Mouse (Mus musculus) layer of hippocampus, postnatal 10 days (tissue): ENCODE data around the gene Olah. TPM values are rescaled to one million over a fixed set of nuclear protein-coding genes. Genes with fewer than 3 reads are reported as not detected.
A peak's percentile ranks its signal among the peaks of the same experiment; 100 is the strongest.

ENCODE experiments used
- DNase-seq, 2 experiments: peaks; one replicate each; pipeline ENCODE4 v3.0.0; 2021; ENCODE audit warnings: low spot score in 2 of 2
- total RNA-seq, 2 experiments: library from RNA; stranded (reverse); gene quantifications; 2 replicates each; pipeline ENCODE4 v1.2.3; 2021

The Olah gene
- total RNA-seq, 2 experiments from 2014 or later = not detected

GRCm38 (mm10) chr2:3353160-3353559 lies 43.9 kb downstream of the Olah start:
- DNase-seq = no peak

GRCm38 (mm10) chr2:3348919-3349318 lies 48.1 kb downstream of the Olah start:
- no peak for DNase-seq

- DNase-seq = no peak
These were observed 48.6 kb downstream of the Olah start for GRCm38 (mm10) chr2:3348422-3348821.

- peak; percentile 37 to 63 for DNase-seq
These were observed 61.3 kb downstream of the Olah start, which contains the start of gene Acbd7 for GRCm38 (mm10) chr2:3335611-3336301. Acbd7 (plus strand) TSS chr2:3336168.

GRCm38 (mm10) chr2:3333761-3334160 lies 63.2 kb downstream of the Olah start:
- no peak for DNase-seq

GRCm38 (mm10) chr2:3332484-3333242 lies 64.3 kb downstream of the Olah start, which contains the start of gene Rpp38:
Rpp38 (minus strand) TSS chr2:3332643.
- peak; percentile 97 to 98 for DNase-seq

- no peak for DNase-seq
These were observed 65.0 kb downstream of the Olah start for GRCm38 (mm10) chr2:3332056-3332455.

- DNase-seq = no peak
These were observed 65.8 kb downstream of the Olah start for GRCm38 (mm10) chr2:3331071-3331703.

GRCm38 (mm10) chr2:3327351-3327750 lies 69.7 kb downstream of the Olah start:
- DNase-seq = peak; percentile 56 to 58

GRCm38 (mm10) chr2:3326547-3326946 lies 70.5 kb downstream of the Olah start:
- DNase-seq = no peak

- DNase-seq = no peak
These were observed 72.5 kb downstream of the Olah start for GRCm38 (mm10) chr2:3324381-3325130.

- DNase-seq = no peak
These were observed 73.9 kb downstream of the Olah start for GRCm38 (mm10) chr2:3323132-3323531.

- DNase-seq = no peak
These were observed 91.5 kb downstream of the Olah start for GRCm38 (mm10) chr2:3305426-3306025.

GRCm38 (mm10) chr2:3295826-3296225 lies 101.2 kb downstream of the Olah start:
- no peak for DNase-seq

- DNase-seq = no peak
These were observed 104.8 kb downstream of the Olah start for GRCm38 (mm10) chr2:3292170-3292569.

Other genes starting within 250 kb of the Olah start
- 10 to 100 TPM; 76.4 to 78.5 TPM for gene Nmt2, start 113.0 kb downstream of the Olah start, total RNA-seq
- 1 to 10 TPM; 8.6 to 9.1 TPM for gene Rpp38, start 64.6 kb downstream of the Olah start, total RNA-seq
- gene Acbd7, start 61.0 kb downstream of the Olah start, total RNA-seq = 1 to 10 TPM; 1.9 to 2.0 TPM
- 1 to 10 TPM; 5.8 to 6.8 TPM for gene Meig1, start 25.4 kb upstream of the Olah start, total RNA-seq
- 10 to 100 TPM; 10.6 to 13.5 TPM for gene Dclre1c, start 26.9 kb upstream of the Olah start, total RNA-seq
- 1 to 10 TPM; 4.7 to 4.8 TPM for gene Suv39h2, start 77.8 kb upstream of the Olah start, total RNA-seq
- 1 to 10 TPM; 6.7 to 7.0 TPM for gene Gm45902, start 115.6 kb upstream of the Olah start, total RNA-seq
- 10 to 100 TPM; 47.0 to 48.8 TPM for gene Hspa14, start 115.6 kb upstream of the Olah start, total RNA-seq
- 1 to 10 TPM in 1 of 2 experiments, under 1 TPM in 1; 0.98 to 1.4 TPM for gene Cdnf, start 115.8 kb upstream of the Olah start, total RNA-seq
- gene Fam107b, start 173.3 kb upstream of the Olah start, total RNA-seq = 10 to 100 TPM; 22.3 to 25.6 TPM